Mouse (Mus musculus) midbrain, embryonic 15.5 days (tissue): Measurements from ENCODE around the gene Gfpt1. TPM values are rescaled to one million over a fixed set of nuclear protein-coding genes. Genes with fewer than 3 reads are reported as not detected.
A peak's percentile ranks its signal among the peaks of the same experiment; 100 is the strongest.
"Not testable (repeated sequence)": the region's sequence is repeated elsewhere in the genome, so short reads cannot be mapped to it uniquely, and the experiment has no call there.

ENCODE experiments used
- ATAC-seq: fragments of 200-750 bp; cut with Nextera tagmentation; replicated peaks from 2 replicates; pipeline ENCODE4 v1.8.0; 2017; ENCODE audit warnings: moderate TSS enrichment
- H3K27ac ChIP-seq: fragments of 300-500 bp; sonication (generic); 2 replicates; pipeline ENCODE4 v1.5.1; 2015; ENCODE audit warnings: mild to moderate bottlenecking, inconsistent platforms
- H3K27me3 ChIP-seq: fragments of 300-500 bp; sonication (generic); replicated peaks from 2 replicates; pipeline ENCODE4 v1.6.1; 2015; ENCODE audit warnings: inconsistent platforms
- H3K36me3 ChIP-seq: fragments of 300-500 bp; sonication (generic); replicated peaks from 2 replicates; pipeline ENCODE4 v1.6.1; 2015; ENCODE audit warnings: inconsistent platforms
- H3K4me1 ChIP-seq: fragments of 300-500 bp; sonication (generic); 2 replicates; pipeline ENCODE4 v1.6.1; 2015; ENCODE audit warnings: inconsistent platforms
- H3K4me2 ChIP-seq: fragments of 300-500 bp; sonication (generic); 2 replicates; pipeline ENCODE4 v1.6.1; 2015; ENCODE audit warnings: inconsistent platforms, mild to moderate bottlenecking, moderate library complexity
- H3K4me3 ChIP-seq: fragments of 300-500 bp; sonication (generic); 2 replicates; pipeline ENCODE4 v1.5.1; 2015; ENCODE audit warnings: mild to moderate bottlenecking, inconsistent platforms
- H3K9ac ChIP-seq: fragments of 300-500 bp; sonication (generic); 2 replicates; pipeline ENCODE4 v1.6.1; 2015; ENCODE audit warnings: mild to moderate bottlenecking, inconsistent platforms
- H3K9me3 ChIP-seq: fragments of 300-500 bp; sonication (generic); 2 replicates; pipeline ENCODE4 v1.6.1; 2016; ENCODE audit warnings: inconsistent platforms
- WGBS: fragments of 180-500 bp; shearing (Covaris S2); methylation state at CpG from one replicate; pipeline ENCODE4 v1.1.7; 2015; ENCODE audit warnings: mixed read lengths; 5-methylcytosine and 5-hydroxymethylcytosine counted together
- polyA plus RNA-seq: library from polyadenylated mRNA; unstranded; fragments of >200 nt; fragmentation: Nextera tagmentation; extraction: Ambion mirVana; gene quantifications from 2 replicates; pipeline ENCODE4 v1.2.1, GENCODE M21; 2015

Gene Gfpt1
- polyA plus RNA-seq, 1 experiment from 2014 or later = 27.7 TPM

DNA sequence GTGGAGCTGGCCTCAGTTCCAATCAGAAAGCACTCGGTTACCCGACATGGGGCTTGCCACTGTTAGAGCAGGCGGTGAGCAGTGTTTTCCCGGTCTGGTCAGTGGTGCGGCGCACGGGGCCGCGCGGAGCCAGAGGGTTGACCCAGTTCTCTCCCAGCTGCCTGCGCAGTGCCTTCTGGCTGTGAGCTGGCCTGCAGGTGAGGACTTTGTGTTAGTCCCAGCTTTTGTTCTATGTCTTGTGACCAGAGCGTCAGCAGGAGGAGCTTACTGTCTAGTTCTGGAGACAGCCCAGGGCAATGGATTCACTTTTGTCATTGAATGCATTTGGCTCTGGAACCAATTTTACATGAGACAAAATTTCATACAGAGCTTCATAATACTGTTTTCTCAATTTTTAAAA lies 20.9 kb upstream of the Gfpt1 start:
- WGBS = 97% methylated on average over 12 of the region's 12 CpGs
- Histone ChIP-seq H3K36me3 (peaks cover 54% of the 10 kb centered on the region), H3K27me3 (no peaks in the 10 kb centered on the region), H3K4me3 (no peak overlapping the region), H3K4me1 (no peaks in the 10 kb centered on the region), H3K9me3 (no peaks in the 10 kb centered on the region), H3K9ac (no peak overlapping the region), H3K27ac (no peak overlapping the region), H3K4me2 (no peak overlapping the region)
- ATAC-seq = no peak

DNA sequence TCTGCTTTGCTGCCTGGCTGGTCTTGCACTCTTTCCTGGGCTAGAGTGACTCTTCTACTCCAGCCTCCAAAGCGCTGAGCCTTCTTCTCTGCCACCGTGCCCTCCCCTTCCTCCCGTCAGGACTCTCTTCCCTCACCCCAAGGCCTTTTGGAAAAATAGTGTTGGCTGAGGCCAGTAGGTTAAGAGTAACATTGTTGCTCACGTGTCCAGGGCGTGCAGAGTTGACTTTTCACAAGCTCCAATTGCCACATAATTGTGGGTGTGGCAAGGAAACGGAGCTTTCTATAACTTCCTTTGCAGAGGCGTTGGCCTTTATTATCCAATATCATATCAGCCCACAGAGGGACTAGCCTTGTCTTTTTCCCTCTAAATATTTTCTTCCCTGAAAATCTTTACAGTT lies 15.7 kb upstream of the Gfpt1 start:
- H3K4me2 ChIP-seq = no peak overlapping the region
- no peak for ATAC-seq
- H3K27me3 ChIP-seq = no peaks in the 10 kb centered on the region
- no peaks in the 10 kb centered on the region for H3K9me3 ChIP-seq
- WGBS = 94% methylated on average over 7 of the region's 7 CpGs
- no peak overlapping the region for H3K4me3 ChIP-seq
- no peaks in the 10 kb centered on the region for H3K4me1 ChIP-seq
- H3K27ac ChIP-seq = no peak overlapping the region
- peaks cover 26% of the 10 kb centered on the region for H3K36me3 ChIP-seq
- no peak overlapping the region for H3K9ac ChIP-seq

DNA sequence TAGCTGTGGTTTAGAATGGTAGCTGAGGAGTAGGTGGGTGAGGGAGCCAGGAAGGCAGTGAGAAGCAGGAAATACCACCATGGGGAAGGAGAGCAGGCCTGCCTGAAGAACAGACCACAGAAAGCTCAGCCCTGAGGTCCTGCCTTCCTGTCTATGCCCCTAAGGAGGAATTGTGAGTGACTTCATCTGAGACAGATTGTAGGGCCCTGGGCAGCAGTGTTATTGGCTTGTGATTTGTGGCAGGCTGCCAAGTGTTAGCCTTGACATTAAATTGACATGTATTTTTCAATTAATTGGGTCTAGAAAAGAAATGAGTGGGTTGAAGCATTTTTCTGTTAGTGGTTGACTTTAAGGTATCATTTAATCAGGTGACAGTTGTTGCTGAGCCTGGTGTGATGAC lies 13.8 kb upstream of the Gfpt1 start:
- peaks cover 13% of the 10 kb centered on the region; the same call in 1 of the 2 replicates for H3K36me3 ChIP-seq
- H3K9ac ChIP-seq = no peak overlapping the region
- no peak overlapping the region for H3K4me3 ChIP-seq
- no peak for ATAC-seq
- H3K4me1 ChIP-seq = no peaks in the 10 kb centered on the region
- H3K9me3 ChIP-seq = no peaks in the 10 kb centered on the region
- H3K27ac ChIP-seq = no peak overlapping the region
- H3K4me2 ChIP-seq = no peak overlapping the region
- no peaks in the 10 kb centered on the region for H3K27me3 ChIP-seq

DNA sequence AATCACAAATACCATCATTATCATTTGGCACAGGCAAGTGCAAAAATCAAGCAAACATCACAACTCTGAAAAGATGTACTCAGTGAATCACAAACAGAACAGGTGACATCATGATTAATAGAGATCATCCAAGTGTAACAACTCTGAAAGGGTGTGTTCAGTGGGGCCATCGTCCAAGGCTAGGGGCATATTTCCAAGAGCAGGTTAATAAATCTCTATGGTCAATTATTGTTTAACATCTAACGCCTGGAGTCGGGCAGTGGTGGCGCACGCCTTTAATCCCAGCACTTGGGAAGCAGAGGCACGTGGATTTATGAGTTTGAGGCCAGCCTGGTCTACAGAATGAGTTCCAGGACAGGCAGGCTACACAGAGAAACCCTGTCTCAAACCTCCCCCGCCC lies 11.3 kb upstream of the Gfpt1 start:
- not testable (repeated sequence) for H3K9ac ChIP-seq, H3K27ac ChIP-seq, H3K4me3 ChIP-seq, H3K36me3 ChIP-seq, H3K4me1 ChIP-seq, H3K9me3 ChIP-seq, H3K4me2 ChIP-seq, H3K27me3 ChIP-seq, ATAC-seq
- WGBS = 88% methylated on average over 7 of the region's 7 CpGs

DNA sequence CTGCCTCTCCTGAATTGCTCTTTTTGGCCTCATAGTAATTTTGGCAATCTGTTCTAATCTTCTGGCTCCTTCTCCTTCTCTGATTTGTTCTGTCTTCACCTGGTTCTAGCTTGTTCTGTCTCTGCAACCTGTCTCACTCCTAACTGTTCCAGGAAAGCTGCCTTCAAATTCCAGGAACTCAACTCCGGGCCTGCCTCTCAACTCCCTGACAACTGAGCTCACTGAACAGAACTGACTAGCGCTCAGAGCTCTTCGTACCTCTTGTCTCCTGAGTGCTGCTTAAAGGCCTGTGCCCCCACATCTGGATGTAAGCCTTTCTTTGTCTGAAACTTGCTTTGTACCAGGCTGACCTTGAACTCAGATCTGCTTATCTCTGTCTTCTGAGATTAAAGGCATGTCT lies 10.2 kb upstream of the Gfpt1 start:
- Histone ChIP-seq H3K4me3 (no peak overlapping the region), H3K4me1 (no peaks in the 10 kb centered on the region), H3K9ac (no peak overlapping the region), H3K4me2 (no peak overlapping the region), H3K27me3 (no peaks in the 10 kb centered on the region), H3K27ac (no peak overlapping the region), H3K36me3 (0 out of 2 replicates have a peak, but pooled peaks cover 2% of the 10 kb centered on the region), H3K9me3 (no peaks in the 10 kb centered on the region)
- ATAC-seq = no peak
- WGBS = 91% methylated on average over 3 of the region's 3 CpGs

DNA sequence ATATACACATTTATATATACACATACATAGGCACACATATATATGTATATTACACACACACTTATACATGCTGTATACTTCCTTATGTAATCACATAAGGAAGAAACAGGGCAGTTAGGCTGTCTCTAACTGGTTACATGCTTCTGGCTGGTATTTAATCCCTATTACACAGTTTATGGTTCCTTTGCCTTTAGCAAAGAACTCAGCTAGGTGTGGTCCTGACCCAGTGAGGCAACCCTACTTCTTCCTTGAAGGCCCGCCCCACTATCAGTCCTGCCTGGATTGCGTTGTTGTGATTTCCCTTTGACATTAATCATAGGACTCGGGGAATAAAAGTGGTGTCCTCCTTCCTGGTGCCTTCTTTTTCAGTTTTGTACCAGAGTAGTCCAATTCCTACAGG lies 8.3 kb upstream of the Gfpt1 start:
- 95% methylated on average over 3 of the region's 3 CpGs for WGBS
- no peaks in the 10 kb centered on the region for H3K36me3 ChIP-seq
- no peak for ATAC-seq
- H3K4me3 ChIP-seq = no peak overlapping the region
- H3K27ac ChIP-seq = no peak overlapping the region
- no peaks in the 10 kb centered on the region for H3K27me3 ChIP-seq
- H3K4me2 ChIP-seq = no peak overlapping the region
- no peaks in the 10 kb centered on the region for H3K9me3 ChIP-seq
- no peaks in the 10 kb centered on the region for H3K4me1 ChIP-seq
- no peak overlapping the region for H3K9ac ChIP-seq

DNA sequence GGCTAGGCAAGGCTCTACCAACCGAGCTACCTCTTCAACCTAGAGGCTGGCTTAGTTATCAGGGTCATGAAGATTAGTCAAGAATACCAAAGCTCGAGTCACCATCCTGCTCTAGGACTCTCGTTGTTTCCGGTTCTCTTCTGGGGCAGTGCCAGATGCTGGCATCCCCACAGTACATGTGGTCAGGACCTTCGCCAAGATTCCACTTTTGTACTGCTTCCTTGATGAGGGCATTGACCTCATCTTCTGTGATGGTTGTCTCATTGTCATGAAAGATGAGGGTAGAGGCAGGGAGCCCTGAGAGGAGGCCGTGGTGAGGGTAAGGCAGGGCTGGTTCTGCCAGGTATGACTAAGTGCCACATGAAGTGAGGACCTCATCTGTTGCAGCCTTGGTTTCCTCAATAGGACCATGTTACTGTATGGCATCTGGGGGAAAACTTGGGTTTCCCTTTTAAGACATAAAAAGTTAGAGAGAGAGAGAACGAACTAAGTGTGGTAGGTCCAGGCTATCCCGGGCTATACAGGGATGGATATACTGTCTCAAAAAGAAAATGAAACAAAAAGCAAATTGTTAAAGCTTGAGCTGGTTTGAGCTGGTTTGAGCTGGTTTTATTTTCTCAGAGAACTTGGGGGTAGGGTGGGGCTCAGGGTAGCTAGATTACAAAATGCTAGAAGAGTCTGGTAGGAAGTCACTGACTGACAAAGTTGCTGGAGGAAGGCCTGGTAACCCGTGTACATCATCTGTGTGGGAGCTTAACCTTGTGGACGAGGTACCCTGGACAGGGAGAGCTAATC lies 4.6 kb upstream of the Gfpt1 start:
- Histone ChIP-seq H3K9me3 (no peaks in the 10 kb centered on the region), H3K9ac (no peak overlapping the region), H3K4me2 (no peak overlapping the region), H3K36me3 (no peaks in the 10 kb centered on the region), H3K27me3 (no peaks in the 10 kb centered on the region), H3K4me3 (no peak overlapping the region), H3K27ac (no peak overlapping the region), H3K4me1 (peaks cover 8% of the 10 kb centered on the region)
- WGBS = 84% methylated on average over 10 of the region's 10 CpGs
- ATAC-seq = no peak

DNA sequence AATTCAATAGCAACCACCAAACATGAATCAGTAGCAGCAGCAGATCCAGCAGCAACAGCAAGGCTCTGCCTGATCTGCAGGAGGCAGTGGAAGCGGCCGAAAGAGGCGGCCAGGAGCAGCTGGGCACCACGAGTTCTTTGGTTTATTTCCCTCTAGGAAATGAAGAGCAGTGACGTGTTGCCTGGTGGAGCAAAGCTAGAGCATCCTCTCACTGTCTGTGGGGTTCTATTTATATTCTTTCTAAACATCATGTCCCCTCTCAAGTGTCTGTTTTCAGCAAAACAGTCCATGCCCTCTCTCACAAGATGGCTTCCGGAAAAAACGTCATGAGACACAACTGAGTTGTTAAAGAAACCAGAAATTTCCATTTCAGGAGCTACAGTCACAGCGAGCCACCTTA lies 3.5 kb upstream of the Gfpt1 start:
- Histone ChIP-seq H3K4me3 (no peak overlapping the region), H3K27ac (no peak overlapping the region), H3K36me3 (no peaks in the 10 kb centered on the region), H3K27me3 (no peaks in the 10 kb centered on the region), H3K4me1 (peaks cover 17% of the 10 kb centered on the region), H3K9ac (no peak overlapping the region), H3K9me3 (no peaks in the 10 kb centered on the region), H3K4me2 (no peak overlapping the region)
- 88% methylated on average over 8 of the region's 8 CpGs for WGBS
- ATAC-seq = no peak

DNA sequence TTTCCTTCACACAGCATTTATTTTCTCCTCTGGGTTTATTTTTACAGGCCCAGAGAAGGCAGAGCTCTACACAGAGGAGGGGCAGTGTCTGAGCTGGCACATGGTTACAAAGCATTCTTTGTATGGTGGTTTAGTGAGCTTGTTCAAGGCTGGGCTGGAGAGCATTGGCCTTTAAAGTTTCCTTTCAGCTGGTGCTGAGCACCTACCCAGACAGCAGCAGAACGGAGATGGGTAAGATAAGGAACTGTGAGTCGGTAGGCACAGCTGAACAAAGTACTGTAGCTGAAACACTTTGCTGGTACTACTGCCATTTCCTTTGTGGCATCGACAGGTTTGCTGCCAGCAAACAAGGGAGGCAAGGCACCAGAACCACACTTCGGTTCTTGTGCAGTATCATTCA lies 1.7 kb upstream of the Gfpt1 start:
- no peaks in the 10 kb centered on the region for H3K27me3 ChIP-seq
- ATAC-seq = no peak
- H3K9me3 ChIP-seq = no peaks in the 10 kb centered on the region
- no peaks in the 10 kb centered on the region for H3K36me3 ChIP-seq
- H3K9ac ChIP-seq = no peak overlapping the region
- H3K4me1 ChIP-seq = peaks cover 23% of the 10 kb centered on the region
- H3K27ac ChIP-seq = no peak overlapping the region
- H3K4me3 ChIP-seq = no peak overlapping the region
- H3K4me2 ChIP-seq = no peak overlapping the region
- WGBS = 88% methylated on average over 4 of the region's 4 CpGs

DNA sequence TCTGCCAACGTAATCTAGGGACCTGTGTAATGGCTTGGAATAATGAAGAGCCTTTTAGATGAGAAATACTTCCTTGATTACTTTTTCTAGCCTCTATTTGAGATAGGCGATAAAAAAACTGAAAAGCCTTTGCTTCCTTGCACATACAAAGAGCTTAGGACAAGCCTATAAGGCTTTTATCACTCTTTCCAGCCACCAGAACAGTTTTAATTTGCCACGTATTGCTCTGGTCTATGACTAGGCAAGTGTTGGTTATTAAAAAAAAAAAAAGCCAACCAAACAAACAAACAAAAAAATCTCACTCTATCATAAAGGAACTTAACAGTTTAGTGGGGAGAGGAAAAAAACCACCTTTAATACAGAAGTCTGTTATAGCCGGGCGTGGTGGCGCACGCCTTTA lies 1.2 kb upstream of the Gfpt1 start:
- no peaks in the 10 kb centered on the region for H3K36me3 ChIP-seq
- H3K9me3 ChIP-seq = no peaks in the 10 kb centered on the region
- H3K27ac ChIP-seq = no peak overlapping the region
- H3K4me3 ChIP-seq = no peak overlapping the region
- H3K9ac ChIP-seq = no peak overlapping the region
- peak overlapping the region; percentile 65 for H3K4me2 ChIP-seq
- H3K4me1 ChIP-seq = peaks cover 26% of the 10 kb centered on the region
- no peaks in the 10 kb centered on the region for H3K27me3 ChIP-seq
- no peak for ATAC-seq
- WGBS = 87% methylated on average over 7 of the region's 7 CpGs

DNA sequence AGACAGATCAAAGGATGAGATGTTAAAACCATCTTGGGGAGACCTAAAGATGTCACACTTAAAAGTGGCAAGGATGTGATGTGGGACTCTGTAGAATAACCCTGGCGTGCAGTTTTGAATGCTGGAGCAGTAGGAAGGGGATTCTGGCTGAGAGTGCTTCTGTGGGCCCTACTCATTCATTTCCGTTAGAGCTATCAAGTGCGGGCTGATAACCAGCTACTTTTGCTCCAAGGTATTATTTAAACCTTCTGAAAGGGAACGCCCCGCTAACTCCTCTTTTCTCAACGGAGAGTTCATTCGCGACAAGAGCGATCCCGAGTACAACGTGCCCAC lies 676 bp upstream of the Gfpt1 start:
- Histone ChIP-seq H3K9me3 (no peaks in the 10 kb centered on the region), H3K27ac (peak overlapping the region; percentile 97), H3K9ac (peak overlapping the region; percentile 73), H3K4me2 (peak overlapping the region; percentile 65), H3K36me3 (no peaks in the 10 kb centered on the region), H3K4me3 (peak overlapping the region; percentile 80), H3K4me1 (peaks cover 26% of the 10 kb centered on the region), H3K27me3 (no peaks in the 10 kb centered on the region)
- 0% methylated on average over 11 of the region's 11 CpGs for WGBS
- ATAC-seq = no peak

DNA sequence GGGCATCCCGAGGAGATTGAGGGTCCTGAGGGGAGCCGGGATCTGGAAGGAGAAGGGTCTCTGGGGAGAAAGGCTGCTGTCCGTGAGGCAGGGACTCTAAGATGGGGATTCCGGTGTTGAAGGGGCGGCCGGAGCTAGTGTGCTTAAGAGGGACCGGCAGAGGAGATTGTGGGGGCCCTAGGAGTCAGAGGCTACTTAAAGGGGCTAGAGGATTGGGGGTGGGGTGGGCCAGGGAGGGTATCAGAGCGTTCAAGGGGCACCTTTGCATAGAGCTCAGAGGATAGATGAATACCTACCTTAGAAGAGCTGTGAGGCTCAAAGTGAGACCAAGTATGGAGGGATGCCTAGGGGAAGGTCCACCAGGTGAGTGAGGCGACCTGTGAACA lies 478 bp downstream of the Gfpt1 start:
- H3K36me3 ChIP-seq = peaks cover 2% of the 10 kb centered on the region; the same call in 1 of the 2 replicates
- H3K27ac ChIP-seq = peak overlapping the region; percentile 97
- no peaks in the 10 kb centered on the region for H3K9me3 ChIP-seq
- peak overlapping the region; percentile 65 for H3K4me2 ChIP-seq
- peak overlapping the region; percentile 87 for H3K9ac ChIP-seq
- H3K4me1 ChIP-seq = peaks cover 26% of the 10 kb centered on the region
- peak overlapping the region; percentile 80 for H3K4me3 ChIP-seq
- WGBS = 3% methylated on average over 9 of the region's 9 CpGs
- peak; percentile 48 for ATAC-seq
- no peaks in the 10 kb centered on the region for H3K27me3 ChIP-seq

DNA sequence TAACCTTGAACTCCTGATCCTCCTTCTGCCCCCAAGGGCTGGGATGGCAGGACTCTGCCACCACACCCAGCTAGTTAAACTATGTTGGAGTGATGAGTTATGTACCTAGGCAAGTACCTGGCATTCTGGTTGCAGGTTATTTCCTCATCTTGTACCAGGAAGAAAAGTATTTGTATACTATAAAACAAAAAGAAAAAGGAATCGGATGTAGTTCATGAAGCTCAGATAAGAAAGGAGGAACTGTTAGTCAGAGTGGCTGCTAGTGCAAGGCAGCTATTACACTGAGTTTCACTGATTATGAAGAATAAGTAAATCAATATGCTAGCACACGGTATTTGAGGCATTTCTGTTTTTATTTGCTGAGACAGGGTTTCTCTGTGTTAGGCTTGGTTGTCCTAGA lies 2.2 kb downstream of the Gfpt1 start:
- no peak overlapping the region for H3K4me3 ChIP-seq
- 84% methylated on average over 2 of the region's 2 CpGs for WGBS
- ATAC-seq = no peak
- no peaks in the 10 kb centered on the region for H3K27me3 ChIP-seq
- peaks cover 3% of the 10 kb centered on the region for H3K36me3 ChIP-seq
- H3K4me1 ChIP-seq = peaks cover 26% of the 10 kb centered on the region
- H3K9ac ChIP-seq = no peak overlapping the region
- no peak overlapping the region for H3K4me2 ChIP-seq
- H3K27ac ChIP-seq = no peak overlapping the region
- no peaks in the 10 kb centered on the region for H3K9me3 ChIP-seq
